Mouse (Mus musculus): ENCODE measurements at regions not wholly inside any gene's neighbourhood (a gene's known extent, or its start where the extent isn't known, plus 50 kb on each side); places are given as distances from the start of the nearest gene placed in this dataset.
A peak's percentile ranks its signal among the peaks of the same experiment; 100 is the strongest.

DNA sequence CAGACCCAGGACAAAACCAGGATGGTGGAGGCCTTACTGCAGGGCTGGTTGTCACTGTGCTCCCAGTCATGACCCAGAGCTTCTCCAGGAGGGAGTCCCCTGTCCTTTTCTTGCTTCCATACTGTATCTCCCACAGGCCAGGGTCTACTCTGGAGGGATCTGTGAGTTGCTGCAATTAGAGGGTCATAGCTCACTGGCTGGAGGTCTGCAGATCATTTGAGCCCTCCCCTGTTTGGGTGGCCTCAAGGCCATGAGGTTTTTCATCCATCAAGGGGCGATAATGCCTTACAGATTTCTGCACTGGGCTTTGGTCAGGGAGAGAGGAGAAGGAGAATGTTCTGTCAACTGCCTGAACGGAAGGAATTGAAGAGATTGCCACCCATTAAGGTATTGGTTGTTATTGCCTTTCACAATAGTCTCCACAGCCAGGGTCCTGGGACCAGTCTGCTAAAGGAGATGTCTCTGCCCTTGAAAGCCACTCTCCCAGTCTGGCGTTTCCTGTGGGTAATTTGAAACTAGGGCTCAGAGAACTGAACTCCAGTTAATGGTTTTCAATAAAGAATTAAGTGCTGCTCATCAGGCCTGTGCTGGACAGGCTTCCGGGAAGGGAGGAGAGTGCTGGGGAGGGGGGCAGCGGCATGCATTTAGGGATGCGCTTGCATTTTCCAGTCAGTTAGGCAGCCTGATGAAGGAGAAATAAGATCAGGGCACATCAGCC is 147.4 kb downstream of the Dmrta2 start:
- DNase-seq, result no peak

DNA sequence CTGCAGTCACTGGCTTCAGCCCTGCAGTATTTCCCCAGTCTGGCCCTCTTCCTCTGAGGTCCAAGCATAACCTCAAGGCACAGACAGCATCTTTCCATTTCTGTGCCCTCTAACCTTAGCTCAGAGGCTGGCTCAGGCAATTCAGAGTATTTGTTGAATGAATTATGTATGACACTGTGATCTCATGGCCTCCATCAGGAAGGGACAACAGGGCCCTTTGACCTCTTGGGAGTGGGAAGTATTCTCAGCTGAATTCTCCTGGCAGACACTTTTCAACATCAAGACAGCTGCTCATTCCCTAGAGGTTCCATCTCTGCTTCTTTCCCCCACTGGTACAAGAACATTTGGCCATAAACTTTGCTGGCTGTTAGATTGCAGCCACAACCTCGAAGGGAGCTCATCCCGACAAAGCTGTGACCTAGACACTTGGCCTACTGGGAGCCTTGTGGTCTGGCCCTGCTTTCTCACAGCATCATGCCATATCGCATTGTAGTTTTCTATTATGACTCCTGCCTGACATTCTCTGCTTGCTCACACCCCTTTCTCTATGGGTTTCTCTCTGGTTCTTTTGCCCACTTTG is 150.2 kb downstream of the Dmrta2 start:
- no peak for DNase-seq

DNA sequence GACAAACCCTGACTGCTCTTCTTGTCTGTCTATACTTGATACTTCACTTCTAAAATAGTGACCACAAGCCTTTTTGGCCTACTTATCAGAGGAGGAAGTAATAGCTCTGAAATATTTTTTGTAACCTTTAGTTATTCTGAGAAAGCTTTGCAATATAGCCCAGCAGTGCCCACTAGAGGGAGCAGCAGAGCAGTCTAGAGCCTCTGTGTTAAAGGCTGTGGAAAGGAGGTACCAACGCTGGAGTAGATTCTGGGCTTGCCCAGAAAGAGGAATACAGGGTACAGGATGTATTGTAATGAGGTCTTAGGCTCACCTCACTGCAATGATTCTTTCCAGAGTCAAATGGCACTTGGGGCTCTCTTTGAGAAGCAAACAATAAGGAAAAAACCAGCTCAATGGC is 151.1 kb downstream of the Dmrta2 start:
- peak; percentile 39 for DNase-seq

DNA sequence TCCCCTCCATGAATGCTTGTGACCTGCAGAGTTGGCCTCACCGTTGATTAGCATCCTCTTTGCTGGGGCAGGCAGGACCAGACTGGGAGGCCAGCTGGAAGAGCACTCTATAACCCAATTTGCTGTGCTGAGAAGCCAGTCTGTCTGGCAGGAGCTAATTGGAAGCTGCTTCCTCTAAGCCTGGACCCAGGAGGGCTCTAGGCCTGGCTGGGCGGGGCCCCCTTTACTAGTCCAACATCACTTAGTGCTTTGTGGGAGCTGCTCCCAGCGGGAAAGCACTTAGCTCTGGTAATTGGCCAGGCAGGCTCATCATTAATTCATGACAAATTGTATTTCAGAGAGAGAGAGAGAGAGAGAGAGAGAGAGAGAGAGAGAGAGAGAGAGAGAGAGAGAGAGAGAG is 151.7 kb downstream of the Dmrta2 start:
- DNase-seq, result no peak

DNA sequence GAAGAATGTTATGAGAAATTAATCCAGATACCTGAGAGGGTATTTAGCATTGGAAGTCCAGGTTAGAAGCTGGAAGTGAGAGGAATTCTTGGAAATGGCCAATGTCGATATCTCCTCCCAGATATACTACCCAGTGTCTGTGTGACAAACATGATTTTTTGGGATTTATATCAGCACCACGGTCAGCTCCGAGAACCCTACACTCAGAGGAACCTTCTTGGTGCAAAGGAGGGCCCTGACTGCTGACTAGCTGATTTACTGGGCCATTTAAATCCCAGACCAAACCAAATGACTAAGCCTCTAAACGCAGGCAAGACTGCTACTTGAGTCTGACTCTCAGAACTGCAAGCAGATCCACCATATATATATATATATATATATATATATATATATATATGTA is 154.2 kb downstream of the Dmrta2 start:
- DNase-seq, result no peak

DNA sequence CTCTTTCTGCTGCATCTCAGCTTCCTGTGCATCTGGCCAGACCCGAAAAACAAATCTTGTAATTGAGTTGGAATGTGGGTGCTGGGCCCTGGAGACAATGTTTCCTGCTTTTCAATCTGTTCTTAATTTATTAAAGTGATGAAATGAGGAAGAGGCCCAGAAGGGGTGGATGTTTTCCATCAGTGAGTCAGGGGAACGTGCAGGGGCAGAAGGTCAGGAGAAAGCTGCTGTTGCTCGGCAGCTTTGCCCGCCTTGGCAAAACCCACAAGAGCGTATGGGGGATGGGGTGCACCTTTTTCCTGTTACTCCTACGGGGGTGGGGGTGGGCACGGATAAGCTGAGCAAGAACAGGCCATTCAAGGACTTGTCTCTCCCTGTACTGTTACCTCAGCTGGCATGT is 156.2 kb downstream of the Dmrta2 start:
- no peak for DNase-seq

DNA sequence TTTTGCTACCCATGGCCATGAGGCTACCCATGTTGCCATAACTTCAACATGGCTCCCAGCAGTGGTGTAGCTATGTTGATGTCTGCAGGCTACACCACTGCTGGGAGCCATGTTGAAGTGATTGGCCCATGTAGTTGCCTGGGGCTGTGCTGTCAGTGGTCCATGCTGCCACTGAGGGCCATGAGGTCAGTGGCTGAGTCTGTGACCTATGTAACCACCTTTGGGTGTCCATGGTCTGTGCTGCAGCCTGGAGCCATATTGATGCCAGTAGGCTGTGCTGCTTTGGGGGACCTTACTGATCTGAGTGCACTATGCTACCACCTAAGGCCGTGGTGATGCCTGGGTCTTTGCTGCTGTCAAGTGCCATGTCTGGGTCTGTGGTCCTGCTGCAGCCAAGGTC is 167.4 kb downstream of the Dmrta2 start:
- DNase-seq, result no peak

DNA sequence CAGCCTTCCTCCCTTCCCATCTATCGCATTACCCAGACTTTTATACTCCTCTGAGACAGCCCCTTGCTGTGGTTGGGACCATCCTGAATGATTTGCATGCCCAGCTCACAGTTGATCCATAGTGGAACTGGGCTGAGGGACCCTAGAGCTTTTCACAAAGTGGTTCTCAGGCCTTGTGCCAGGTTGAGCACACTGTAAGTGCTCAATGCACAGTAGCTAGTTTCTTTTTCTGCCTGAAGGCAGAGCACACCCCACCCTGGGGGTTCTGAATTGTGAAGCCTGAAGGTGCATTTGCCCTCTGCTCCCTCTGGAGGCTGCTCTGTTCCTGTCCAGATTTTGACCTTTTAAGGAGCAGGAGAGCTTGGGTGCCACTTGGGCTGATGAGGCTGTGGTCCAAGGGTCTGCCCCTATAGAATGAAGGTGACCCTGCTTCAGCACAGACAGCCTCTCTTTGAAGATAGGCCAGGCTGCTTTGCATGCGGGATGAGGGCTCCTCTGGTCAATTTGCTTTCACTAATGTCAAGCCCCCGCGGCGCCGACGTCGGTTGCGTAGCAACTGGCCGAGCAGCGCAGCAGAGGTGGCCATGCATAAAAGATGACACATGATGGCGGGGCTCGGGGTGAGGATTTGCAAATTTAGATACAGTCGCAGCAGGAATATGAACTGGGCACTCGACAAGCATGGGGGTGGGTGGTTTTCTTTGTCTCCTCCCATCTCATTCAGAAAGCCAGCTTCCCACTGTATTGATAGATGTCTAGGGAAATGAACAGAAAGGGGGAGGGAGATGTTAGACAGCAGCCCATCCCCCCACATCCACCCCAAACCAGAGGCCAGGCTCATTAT is 174.5 kb downstream of the Dmrta2 start:
- no peak for DNase-seq

Measured in thymus, postnatal 25 days (tissue).